Mouse (Mus musculus) olfactory bulb, adult 2 months (tissue): Measurements from ENCODE around the gene Vcam1.

Experiments used
- CTCF ChIP-seq: fragments of 200-500 bp; IDR thresholded peaks from 2 replicates; pipeline ENCODE4 v1.5.1; 2012; ENCODE audit warnings: low read depth, mild to moderate bottlenecking, low read length, moderate library complexity; ENCODE audit not compliant: insufficient read depth
- POLR2A ChIP-seq: fragments of 200-500 bp; IDR thresholded peaks from 2 replicates; pipeline ENCODE4 v1.6.1; 2012; ENCODE audit warnings: mild to moderate bottlenecking, low read depth, low read length, moderate library complexity; ENCODE audit not compliant: insufficient read depth

GRCm38 (mm10) chr3:116130711-116131110 lies 1.2 kb upstream of the Vcam1 start:
- no peak for TF ChIP-seq CTCF
- no peak for TF ChIP-seq POLR2A
